In genomic region chr12:117174189-117174588, GRCm38 (mm10) we compare ENCODE assay signal across 11 mouse cellular contexts.
DNase-seq lines count a peak whose midpoint lies in the region; ATAC-seq and TF ChIP-seq lines count a peak whose summit lies in the region.
"Had no signal": no experiment of that assay in that cellular context is flagged by ENCODE, and none has a peak within 500 bp of the region (broad histone marks: within the 10 kb centered on the region; RNA-seq: fewer than 3 reads in every experiment).

No protein-coding gene starts in this region.

- H3K27ac ChIP-seq in hindbrain, embryonic 10.5 days = peak overlapping the region; percentile 91
- H3K27ac ChIP-seq in hindbrain, embryonic 16.5 days (ENCODE audit: low read depth, low read length) = no peak overlapping the region
- H3K27ac ChIP-seq in forebrain, embryonic 13.5 days = peak overlapping the region; percentile 93
- 0 out of 2 replicates have a peak overlapping the region, but pooled peaks have one; percentile 21 for H3K27ac ChIP-seq in hindbrain, embryonic 14.5 days
- peak overlapping the region; percentile 84 for H3K27ac ChIP-seq in midbrain, embryonic 16.5 days (ENCODE audit: low read length)
- H3K27ac ChIP-seq: liver, embryonic 14.5 days had no signal

- 12% methylated on average over 3 of the region's 3 CpGs for WGBS in hindbrain, embryonic 10.5 days
- 20% methylated on average over 3 of the region's 3 CpGs for WGBS in hindbrain, embryonic 16.5 days
- WGBS in forebrain, embryonic 13.5 days = 22% methylated on average over 3 of the region's 3 CpGs
- 11% methylated on average over 3 of the region's 3 CpGs for WGBS in hindbrain, embryonic 14.5 days
- 4% methylated on average over 3 of the region's 3 CpGs for WGBS in midbrain, embryonic 16.5 days
- 22% methylated on average over 3 of the region's 3 CpGs for WGBS in lung, adult 2 months

- no peak overlapping the region for H3K9ac ChIP-seq in hindbrain, embryonic 16.5 days (ENCODE audit: low read depth, low read length)
- peak overlapping the region; percentile 52 for H3K9ac ChIP-seq in forebrain, embryonic 13.5 days
- no peak overlapping the region for H3K9ac ChIP-seq in hindbrain, embryonic 14.5 days
- H3K9ac ChIP-seq in midbrain, embryonic 16.5 days (ENCODE audit: low read depth, low read length) = peak overlapping the region; percentile 52; the same call in 1 of the 2 replicates
- H3K9ac ChIP-seq: liver, embryonic 14.5 days had no signal

- H3K9me3 ChIP-seq in hindbrain, embryonic 10.5 days = no peaks in the 10 kb centered on the region
- no peaks in the 10 kb centered on the region for H3K9me3 ChIP-seq in hindbrain, embryonic 16.5 days (ENCODE audit: control insufficient read depth, low read length)
- no peaks in the 10 kb centered on the region for H3K9me3 ChIP-seq in forebrain, embryonic 13.5 days (replicated peaks)
- H3K9me3 ChIP-seq in hindbrain, embryonic 14.5 days (ENCODE audit: control insufficient read depth, low read length) = no peaks in the 10 kb centered on the region
- no peaks in the 10 kb centered on the region for H3K9me3 ChIP-seq in midbrain, embryonic 16.5 days (replicated peaks; ENCODE audit: control insufficient read depth, low read length, poor library complexity, severe bottlenecking)

- DNase-seq in hindbrain, embryonic 10.5 days (ENCODE audit: low spot score) = no peak
- no peak for DNase-seq in hindbrain, embryonic 14.5 days (ENCODE audit: low spot score)
- DNase-seq in lung, adult 2 months = no peak
- DNase-seq in ovary, adult 18-20 months (ENCODE audit: low spot score) = no peak
- DNase-seq: cerebellum, postnatal 25 days; gastrocnemius, postnatal 25 days; lung, postnatal 14 days had no signal

- TF ChIP-seq POLR2A in lung, adult 2 months (IDR thresholded peaks at IDR 0.05; ENCODE audit: borderline replicate concordance, extremely low read depth, low read depth, low read length) = no peak

- ATAC-seq in hindbrain, embryonic 16.5 days = no peak
- no peak for ATAC-seq in forebrain, embryonic 13.5 days
- no peak for ATAC-seq in hindbrain, embryonic 14.5 days (ENCODE audit: low FRiP score)
- no peak for ATAC-seq in midbrain, embryonic 16.5 days

- no peak for TF ChIP-seq CTCF in lung, adult 2 months (IDR thresholded peaks at IDR 0.05; ENCODE audit: insufficient read depth, low read length)

- H3K27me3 ChIP-seq in hindbrain, embryonic 10.5 days (ENCODE audit: insufficient read depth, poor library complexity, severe bottlenecking) = 0 out of 2 replicates have a peak, but pooled peaks cover 4% of the 10 kb centered on the region
- H3K27me3 ChIP-seq in hindbrain, embryonic 16.5 days (replicated peaks; ENCODE audit: control insufficient read depth, insufficient read depth, low read length) = no peaks in the 10 kb centered on the region
- peaks cover 42% of the 10 kb centered on the region for H3K27me3 ChIP-seq in forebrain, embryonic 13.5 days
- no peaks in the 10 kb centered on the region for H3K27me3 ChIP-seq in hindbrain, embryonic 14.5 days (ENCODE audit: control insufficient read depth, insufficient read depth, low read length)
- no peaks in the 10 kb centered on the region for H3K27me3 ChIP-seq in midbrain, embryonic 16.5 days (ENCODE audit: control insufficient read depth, insufficient read depth, low read depth, low read length)

- H3K4me3 ChIP-seq in hindbrain, embryonic 10.5 days = no peak overlapping the region
- no peak overlapping the region for H3K4me3 ChIP-seq in hindbrain, embryonic 16.5 days (ENCODE audit: low read length)
- H3K4me3 ChIP-seq in forebrain, embryonic 13.5 days = no peak overlapping the region
- H3K4me3 ChIP-seq in hindbrain, embryonic 14.5 days (replicated peaks; ENCODE audit: low read length) = no peak overlapping the region
- H3K4me3 ChIP-seq in midbrain, embryonic 16.5 days (ENCODE audit: low read depth, low read length) = no peak overlapping the region
- no peak overlapping the region for H3K4me3 ChIP-seq in lung, adult 2 months (replicated peaks; ENCODE audit: extremely low read depth, low read depth, low read length)

- H3K36me3 ChIP-seq in hindbrain, embryonic 10.5 days = peaks cover 63% of the 10 kb centered on the region
- no peaks in the 10 kb centered on the region for H3K36me3 ChIP-seq in hindbrain, embryonic 16.5 days (ENCODE audit: control insufficient read depth, insufficient read depth, low read length)
- H3K36me3 ChIP-seq in forebrain, embryonic 13.5 days (ENCODE audit: poor library complexity, severe bottlenecking) = peaks cover 4% of the 10 kb centered on the region; the same call in 1 of the 2 replicates
- H3K36me3 ChIP-seq in hindbrain, embryonic 14.5 days (replicated peaks; ENCODE audit: control insufficient read depth, insufficient read depth) = no peaks in the 10 kb centered on the region
- no peaks in the 10 kb centered on the region for H3K36me3 ChIP-seq in midbrain, embryonic 16.5 days (ENCODE audit: control insufficient read depth, insufficient read depth, low read length)

- peaks cover 91% of the 10 kb centered on the region for H3K4me1 ChIP-seq in hindbrain, embryonic 10.5 days (replicated peaks)
- peaks cover 35% of the 10 kb centered on the region for H3K4me1 ChIP-seq in hindbrain, embryonic 16.5 days (ENCODE audit: control insufficient read depth, insufficient read depth, low read depth, low read length)
- H3K4me1 ChIP-seq in forebrain, embryonic 13.5 days = peaks cover 86% of the 10 kb centered on the region
- peaks cover 70% of the 10 kb centered on the region for H3K4me1 ChIP-seq in hindbrain, embryonic 14.5 days (replicated peaks; ENCODE audit: control insufficient read depth, insufficient read depth, low read length)
- H3K4me1 ChIP-seq in midbrain, embryonic 16.5 days (ENCODE audit: control insufficient read depth, insufficient read depth, low read length) = peaks cover 89% of the 10 kb centered on the region
- no peaks in the 10 kb centered on the region for H3K4me1 ChIP-seq in lung, adult 2 months (ENCODE audit: control insufficient read depth, insufficient read depth, low read length)

- H3K4me2 ChIP-seq in hindbrain, embryonic 16.5 days (ENCODE audit: low read length) = no peak overlapping the region
- peak overlapping the region; percentile 40; the same call in 1 of the 2 replicates for H3K4me2 ChIP-seq in forebrain, embryonic 13.5 days
- no peak overlapping the region for H3K4me2 ChIP-seq in hindbrain, embryonic 14.5 days (replicated peaks)
- peak overlapping the region; percentile 25; the same call in 1 of the 2 replicates for H3K4me2 ChIP-seq in midbrain, embryonic 16.5 days (ENCODE audit: low read length)

Comparison
In these comparisons a context has a peak if more than half of its experiments do, and no peak if none do; other contexts are left out.
1. H3K4me2 ChIP-seq: peak in forebrain, embryonic 13.5 days (single experiment) and midbrain, embryonic 16.5 days (single experiment); none in hindbrain, embryonic 16.5 days (single experiment) and hindbrain, embryonic 14.5 days (single experiment).
2. H3K9ac ChIP-seq: peak in forebrain, embryonic 13.5 days (single experiment) and midbrain, embryonic 16.5 days (single experiment); none in hindbrain, embryonic 16.5 days (single experiment) and hindbrain, embryonic 14.5 days (single experiment).